Mouse (Mus musculus) mouse trophoblast stem cell (cell line): ENCODE measurements around the gene Xxylt1.

ENCODE experiments used
- in situ Hi-C, 2 experiments: fragments of 300-500 bp; cut with MseI, MboI; formaldehyde crosslinking; loops; 2 replicates in 1 of 2; 3 replicates in 1 of 2; pipeline ENCODE4 v1.15.1; 2025

The Xxylt1 gene

GRCm38 (mm10) chr16:30923899-30924298 lies 157.3 kb downstream of the Xxylt1 start:
- in situ Hi-C loops = no loop called here

DNA sequence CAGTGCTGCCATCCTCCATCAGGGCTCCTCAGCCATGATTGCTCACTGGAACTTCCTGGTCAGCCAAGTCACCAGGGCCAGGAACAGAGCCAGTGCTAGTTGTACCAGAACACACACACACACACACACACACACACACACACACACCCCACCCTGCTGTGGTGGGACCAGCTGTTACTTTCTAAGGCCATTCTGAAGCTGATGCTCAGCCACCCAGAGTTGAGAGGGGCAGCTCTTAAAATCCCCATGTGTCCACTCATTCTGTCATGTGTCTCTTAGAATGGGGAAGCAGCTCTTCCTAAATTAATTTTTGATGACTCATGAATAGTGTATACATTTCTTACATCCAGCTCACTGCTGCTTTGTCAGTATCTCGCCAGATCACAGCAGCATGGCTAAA lies 158.7 kb downstream of the Xxylt1 start:
- in situ Hi-C loops = no loop called here

GRCm38 (mm10) chr16:30918866-30919265 lies 162.4 kb downstream of the Xxylt1 start:
- in situ Hi-C loops = no loop called here

- in situ Hi-C loops = no loop called here
Observed at GRCm38 (mm10) chr16:30916931-30917330, 164.3 kb downstream of the Xxylt1 start.

DNA sequence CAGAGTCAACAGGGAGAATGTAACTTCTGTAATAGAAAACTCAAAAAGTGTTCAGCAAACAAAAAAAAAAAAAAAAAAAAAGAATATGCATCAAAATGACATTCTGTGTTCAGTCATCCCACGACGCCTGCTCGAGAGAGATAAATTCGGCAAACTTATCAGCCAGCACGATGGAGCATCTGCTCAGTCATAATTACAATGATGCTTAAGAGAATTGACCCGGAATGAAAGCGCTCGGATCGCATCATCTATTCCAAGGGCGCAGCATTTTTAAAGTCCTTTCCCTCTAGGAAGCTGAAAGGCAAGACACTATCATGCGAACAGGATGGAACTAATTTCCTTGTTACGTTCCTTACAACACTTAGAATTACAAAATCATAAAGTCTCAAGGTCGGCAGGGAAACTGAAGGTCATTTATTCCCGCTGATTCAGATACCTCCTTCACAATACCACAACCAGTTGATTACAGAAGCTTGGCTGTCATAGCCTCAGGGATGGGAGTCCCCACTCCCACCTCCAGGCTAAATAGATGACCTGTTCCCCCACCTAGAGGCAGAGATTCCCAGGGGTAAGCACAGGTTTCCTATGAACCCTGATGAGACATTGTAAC lies 165.5 kb downstream of the Xxylt1 start:
- in situ Hi-C loops = no loop called here
